Mouse (Mus musculus) embryonic fibroblast, embryonic 13.5 days (primary cell): ENCODE measurements at regions not wholly inside any gene's neighbourhood (a gene's known extent, or its start where the extent isn't known, plus 50 kb on each side); places are given as distances from the start of the nearest gene placed in this dataset.

ENCODE experiments used
- H3K27ac ChIP-seq: 2 replicates; pipeline ENCODE4 v1.5.1; 2012; ENCODE audit warnings: low read length, control low read depth, inconsistent platforms; ENCODE audit not compliant: insufficient read depth
- H3K4me1 ChIP-seq: 2 replicates; pipeline ENCODE4 v1.6.1; 2011; ENCODE audit warnings: low read length; ENCODE audit not compliant: control insufficient read depth, insufficient read depth
- H3K4me3 ChIP-seq: 2 replicates; pipeline ENCODE4 v1.5.1; 2011; ENCODE audit warnings: mild to moderate bottlenecking, control low read depth, low read length; ENCODE audit not compliant: insufficient read depth
- CTCF ChIP-seq: IDR thresholded peaks from 2 replicates; pipeline ENCODE4 v1.5.1; 2011; ENCODE audit warnings: mild to moderate bottlenecking, control low read depth, low read length, moderate library complexity, borderline replicate concordance; ENCODE audit not compliant: insufficient read depth
- POLR2A ChIP-seq: IDR thresholded peaks from 2 replicates; pipeline ENCODE4 v1.6.1; 2011; ENCODE audit warnings: low read depth, mild to moderate bottlenecking, control low read depth, low read length, moderate library complexity

- Histone ChIP-seq H3K4me3 (no peak overlapping the region), H3K27ac (peak overlapping the region; percentile 80), H3K4me1 (peaks cover 4% of the 10 kb centered on the region; the same call in 1 of the 2 replicates)
- TF ChIP-seq CTCF (no peak), POLR2A (no peak)
These were observed 162.9 kb downstream of the Fndc1 start for GRCm38 (mm10) chr17:7663896-7664880.

GRCm38 (mm10) chr17:7656503-7656902 lies 170.6 kb downstream of the Fndc1 start:
- H3K4me3 ChIP-seq = no peak overlapping the region
- H3K4me1 ChIP-seq = no peaks in the 10 kb centered on the region
- no peak overlapping the region for H3K27ac ChIP-seq
- TF ChIP-seq POLR2A (no peak), CTCF (no peak)

GRCm38 (mm10) chr17:7655966-7656365 lies 171.1 kb downstream of the Fndc1 start:
- TF ChIP-seq POLR2A (no peak), CTCF (no peak)

GRCm38 (mm10) chr17:7654064-7654564 lies 173.0 kb downstream of the Fndc1 start:
- Histone ChIP-seq H3K4me1 (no peaks in the 10 kb centered on the region), H3K27ac (no peak overlapping the region), H3K4me3 (no peak overlapping the region)
- TF ChIP-seq POLR2A = no peak
- TF ChIP-seq CTCF = no peak

More at GRCm38 (mm10) chr17:7655966-7656365, 171.1 kb downstream of the Fndc1 start:
- Histone ChIP-seq H3K4me3 (no peak overlapping the region), H3K27ac (no peak overlapping the region), H3K4me1 (no peaks in the 10 kb centered on the region)

GRCm38 (mm10) chr17:7652037-7652436 lies 175.1 kb downstream of the Fndc1 start:
- H3K4me3 ChIP-seq = no peak overlapping the region
- H3K4me1 ChIP-seq = no peaks in the 10 kb centered on the region

GRCm38 (mm10) chr17:7650417-7650816 lies 176.7 kb downstream of the Fndc1 start:
- Histone ChIP-seq H3K27ac (no peak overlapping the region), H3K4me3 (no peak overlapping the region), H3K4me1 (no peaks in the 10 kb centered on the region)
- TF ChIP-seq CTCF = no peak
- TF ChIP-seq POLR2A = no peak

More at GRCm38 (mm10) chr17:7652037-7652436, 175.1 kb downstream of the Fndc1 start:
- TF ChIP-seq CTCF (no peak), POLR2A (no peak)
- no peak overlapping the region for H3K27ac ChIP-seq

GRCm38 (mm10) chr17:7644857-7645481 lies 182.1 kb downstream of the Fndc1 start:
- peaks cover 3% of the 10 kb centered on the region; the same call in 1 of the 2 replicates for H3K4me1 ChIP-seq
- no peak overlapping the region for H3K4me3 ChIP-seq
- no peak for TF ChIP-seq POLR2A
- no peak for TF ChIP-seq CTCF
- no peak overlapping the region for H3K27ac ChIP-seq

- no peak for TF ChIP-seq POLR2A
- no peak for TF ChIP-seq CTCF
- Histone ChIP-seq H3K27ac (no peak overlapping the region), H3K4me1 (peaks cover 3% of the 10 kb centered on the region; the same call in 1 of the 2 replicates), H3K4me3 (no peak overlapping the region)
These were observed 183.5 kb downstream of the Fndc1 start for GRCm38 (mm10) chr17:7643640-7644039.

- Histone ChIP-seq H3K27ac (peak overlapping the region; percentile 11), H3K4me1 (peaks cover 3% of the 10 kb centered on the region; the same call in 1 of the 2 replicates), H3K4me3 (no peak overlapping the region)
- TF ChIP-seq POLR2A (no peak), CTCF (no peak)
These were observed 184.6 kb downstream of the Fndc1 start for GRCm38 (mm10) chr17:7642442-7642887.

GRCm38 (mm10) chr17:7634291-7634664 lies 192.8 kb downstream of the Fndc1 start:
- no peak overlapping the region for H3K4me3 ChIP-seq
- no peaks in the 10 kb centered on the region; the same call in 1 of the 2 replicates for H3K4me1 ChIP-seq
- TF ChIP-seq POLR2A = no peak
- TF ChIP-seq CTCF = no peak
- peak overlapping the region; percentile 38; the same call in 1 of the 2 replicates for H3K27ac ChIP-seq
